Mouse (Mus musculus) neutrophil, adult 65 days (primary cell): ENCODE measurements around the gene Git2. TPM values are rescaled to one million over a fixed set of nuclear protein-coding genes. Genes with fewer than 3 reads are reported as not detected.

Experiments
- total RNA-seq: library from RNA; stranded (reverse); gene quantifications from 2 replicates; pipeline ENCODE4 v1.2.4, GENCODE M21; 2023

The Git2 gene
- total RNA-seq, result 140 and 161 TPM in 2 replicates

GRCm38 (mm10) chr5:114775056-114775979 is at the start of gene Git2:
Gene Git2 (minus strand): TSS chr5:114775517.

DNA sequence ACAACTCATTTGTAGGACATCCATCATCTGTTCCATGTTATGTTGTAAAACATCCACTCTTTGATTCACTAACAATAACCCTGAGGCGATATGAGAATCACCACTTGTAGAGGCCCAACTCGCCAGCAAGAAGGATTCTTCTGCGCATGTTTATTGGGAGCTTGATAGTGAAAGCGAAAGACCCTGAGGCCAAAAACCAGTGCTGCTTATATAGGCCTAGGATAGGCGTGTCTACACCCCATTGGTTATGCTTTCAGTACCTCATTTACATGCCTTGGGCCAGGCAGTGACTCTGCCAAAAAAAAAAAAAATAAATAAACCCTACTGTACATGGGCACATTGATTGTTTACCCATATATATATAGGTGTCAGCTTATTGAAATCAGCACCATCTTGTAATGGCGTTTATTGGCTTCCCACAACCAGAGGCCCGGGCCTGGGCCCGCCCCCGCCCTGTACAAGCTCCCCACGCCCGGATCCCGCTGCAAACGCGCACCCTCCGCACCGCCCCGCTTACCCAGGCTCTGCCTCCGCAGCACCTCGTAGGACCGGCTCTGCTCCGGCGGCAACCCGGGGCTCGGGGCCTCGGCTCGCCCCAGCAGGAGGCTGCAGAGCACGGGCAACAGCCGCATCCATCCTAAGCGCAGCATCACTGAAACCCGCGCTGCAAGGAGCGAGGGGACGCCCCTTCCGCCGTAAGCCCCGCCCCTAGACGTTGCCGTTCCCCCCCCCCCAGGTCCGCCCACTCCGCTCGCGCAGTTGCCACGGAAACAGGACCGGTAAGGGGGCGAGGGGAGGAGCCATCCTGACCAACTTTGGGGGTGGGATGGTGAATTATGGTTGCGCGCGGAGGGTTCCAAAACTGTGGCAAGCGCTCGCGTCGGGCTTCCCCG is 47.7 kb upstream of the Git2 start, which contains the start of gene 1500011B03Rik:
1500011B03Rik (minus strand) TSS at position 673 of the 893 bp plus-strand sequence.

DNA sequence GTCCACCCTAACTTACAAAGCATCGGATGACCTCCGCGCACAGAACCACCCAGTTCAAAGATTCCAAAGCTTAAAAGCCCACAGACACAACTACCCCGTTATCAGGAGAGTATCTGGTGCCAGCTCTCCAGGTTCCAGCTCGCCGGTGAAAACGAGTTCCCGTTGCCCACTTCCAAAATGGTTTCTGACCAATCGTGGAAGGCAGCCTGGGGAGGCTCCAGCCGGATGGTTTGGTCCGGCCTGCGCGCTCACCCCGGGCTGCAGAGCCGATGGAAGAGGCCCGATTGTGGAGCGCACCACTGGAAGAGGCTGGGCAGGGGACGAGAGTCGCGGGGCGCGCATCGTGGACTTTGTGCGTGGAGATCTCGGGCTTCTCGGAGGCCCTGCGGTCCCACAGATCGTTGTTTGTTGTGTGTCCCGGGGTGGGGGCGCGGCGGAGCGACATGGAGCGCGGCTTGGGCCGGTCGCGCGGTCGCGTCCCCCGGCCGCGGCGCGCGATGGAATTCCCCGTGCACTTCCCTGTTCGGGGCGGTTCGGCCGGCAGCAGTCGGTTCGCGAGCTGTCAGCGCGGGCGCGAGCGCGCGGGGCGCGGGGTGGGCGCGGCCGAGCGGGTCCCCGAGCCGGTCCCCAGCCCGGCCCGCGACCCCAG is 790 bp downstream of the Git2 start, which contains the start of gene Ankrd13a:
Ankrd13a (plus strand) TSS at position 275 of the 649 bp plus-strand sequence.

DNA sequence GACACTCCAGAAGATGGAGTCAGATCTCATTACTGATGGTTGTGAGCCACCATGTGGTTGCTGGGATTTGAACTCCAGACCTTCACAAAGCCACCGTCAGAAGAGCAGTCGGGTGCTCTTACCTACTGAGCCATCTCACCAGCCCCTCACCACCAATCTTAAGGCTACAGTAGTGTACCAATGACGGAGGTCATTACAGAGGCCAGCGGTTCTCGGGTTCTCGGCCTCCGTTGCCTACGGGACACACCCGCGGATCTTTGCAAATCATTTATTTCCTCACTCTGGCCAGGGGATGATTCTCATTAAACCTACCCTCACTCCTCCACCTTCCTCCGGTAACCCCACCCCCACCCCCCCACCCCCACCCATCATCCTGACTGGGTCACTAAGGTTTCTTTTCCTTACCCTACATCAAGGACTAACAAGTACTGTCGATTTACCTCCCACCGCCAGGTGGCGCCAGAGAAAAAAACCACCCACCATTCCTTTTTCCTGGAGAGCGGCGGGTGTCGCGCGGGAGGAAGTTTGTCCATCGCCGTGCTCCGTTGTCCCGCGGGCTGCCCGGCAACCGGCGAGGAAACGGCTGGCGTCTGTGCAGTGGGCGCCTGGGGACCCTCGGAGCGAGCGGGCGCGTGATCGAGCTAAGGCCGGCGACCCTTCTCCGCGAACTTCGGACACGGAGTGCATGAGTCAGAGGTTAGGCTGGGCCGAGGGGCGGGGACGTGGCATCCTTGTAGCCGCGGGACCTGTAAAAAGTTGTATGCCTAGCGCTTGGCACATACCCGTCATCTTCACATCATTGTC is 67.8 kb downstream of the Git2 start, which contains the start of gene Tchp:
Tchp (plus strand) TSS at position 496 of the 804 bp plus-strand sequence.

GRCm38 (mm10) chr5:114690633-114691567 is 84.4 kb downstream of the Git2 start, which contains the start of gene Gltp:
Gene Gltp (minus strand): TSS chr5:114690984.

Other genes with a start within 250 kb of the Git2 start
- gene Fam222a, start 207.5 kb downstream of the Git2 start, total RNA-seq, result 0.25 and 0.61 TPM in 2 replicates
- gene Trpv4, start 117.1 kb downstream of the Git2 start, total RNA-seq, result 1.4 and 2.2 TPM in 2 replicates
- 72.0 and 83.2 TPM in 2 replicates for gene Gltp, start 84.5 kb downstream of the Git2 start, total RNA-seq
- 5.5 and 7.7 TPM in 2 replicates for gene Tchp, start 67.8 kb downstream of the Git2 start, total RNA-seq
- 232 and 290 TPM in 2 replicates for gene Ankrd13a, start 840 bp downstream of the Git2 start, total RNA-seq
- gene 1500011B03Rik, start 48.0 kb upstream of the Git2 start, total RNA-seq, result 36.1 and 36.4 TPM in 2 replicates
- 0.18 TPM in 1 of 2 replicates, not detected in the other for gene 4930519G04Rik, start 78.1 kb upstream of the Git2 start, total RNA-seq
- not detected in 2 replicates for gene Gm9936, start 83.2 kb upstream of the Git2 start, total RNA-seq
- 10.1 and 18.6 TPM in 2 replicates for gene Oasl2, start 121.4 kb upstream of the Git2 start, total RNA-seq
- gene Oasl1, start 147.7 kb upstream of the Git2 start, total RNA-seq, result 14.3 and 28.8 TPM in 2 replicates
- gene 2210016L21Rik, start 166.6 kb upstream of the Git2 start, total RNA-seq, result 12.3 and 14.7 TPM in 2 replicates
- gene Hnf1a, start 195.6 kb upstream of the Git2 start, total RNA-seq, result not detected in 2 replicates
- 39.4 and 49.7 TPM in 2 replicates for gene Sppl3, start 235.6 kb upstream of the Git2 start, total RNA-seq